Mouse (Mus musculus): ENCODE results near the gene Hist1h3b.
"Not testable (repeated sequence)": the region's sequence is repeated elsewhere in the genome, so short reads cannot be mapped to it uniquely, and the experiment has no call there.

Hist1h3b gene

GRCm38 (mm10) chr13:23738041-23738440 lies 14.0 kb upstream of the Hist1h3b start:
- no peak for DNase-seq (ENCODE audit: extremely low read depth, low read depth, low spot score)

GRCm38 (mm10) chr13:23738677-23739068 lies 13.4 kb upstream of the Hist1h3b start, which contains the start of gene Hist1h1c:
TSS of gene Hist1h1c (plus strand) at chr13:23738808.
- no peak for DNase-seq (ENCODE audit: extremely low read depth, low read depth, low spot score)

- DNase-seq (ENCODE audit: extremely low read depth, low read depth, low spot score), result no peak
Measured at GRCm38 (mm10) chr13:23739069-23739921, 12.8 kb upstream of the Hist1h3b start.

GRCm38 (mm10) chr13:23739922-23740252 lies 12.2 kb upstream of the Hist1h3b start:
- DNase-seq (ENCODE audit: extremely low read depth, low read depth, low spot score), result no peak

- no peak for DNase-seq (ENCODE audit: extremely low read depth, low read depth, low spot score)
Measured at GRCm38 (mm10) chr13:23740256-23740840, 11.7 kb upstream of the Hist1h3b start.

- DNase-seq (ENCODE audit: extremely low read depth, low read depth, low spot score), result no peak
Measured at GRCm38 (mm10) chr13:23740910-23741309, 11.2 kb upstream of the Hist1h3b start.

GRCm38 (mm10) chr13:23742007-23742406 lies 10.1 kb upstream of the Hist1h3b start:
- no peak for DNase-seq (ENCODE audit: extremely low read depth, low read depth, low spot score)

- no peak for DNase-seq (ENCODE audit: extremely low read depth, low read depth, low spot score)
Measured at GRCm38 (mm10) chr13:23743215-23743614, 8.9 kb upstream of the Hist1h3b start.

GRCm38 (mm10) chr13:23743963-23744362 lies 8.1 kb upstream of the Hist1h3b start:
- no peak for DNase-seq (ENCODE audit: extremely low read depth, low read depth, low spot score)

- DNase-seq (ENCODE audit: extremely low read depth, low read depth, low spot score), result no peak
Measured at GRCm38 (mm10) chr13:23744421-23745380, 7.4 kb upstream of the Hist1h3b start.

- no peak for DNase-seq (ENCODE audit: extremely low read depth, low read depth, low spot score)
Measured at GRCm38 (mm10) chr13:23745381-23746161, 6.5 kb upstream of the Hist1h3b start, which contains the start of gene Hist1h3c. TSS of gene Hist1h3c (minus strand) at chr13:23745602.

GRCm38 (mm10) chr13:23746201-23747080 lies 5.6 kb upstream of the Hist1h3b start, which contains the start of gene Hist1h2bb:
TSS of gene Hist1h2bb (plus strand) at chr13:23746734.
- not testable (repeated sequence) for DNase-seq (ENCODE audit: extremely low read depth, low read depth, low spot score)

- no peak for DNase-seq (ENCODE audit: extremely low read depth, low read depth, low spot score)
Measured at GRCm38 (mm10) chr13:23747081-23747891, 4.8 kb upstream of the Hist1h3b start.

GRCm38 (mm10) chr13:23747892-23748288 lies 4.2 kb upstream of the Hist1h3b start:
- DNase-seq (ENCODE audit: extremely low read depth, low read depth, low spot score), result no peak

GRCm38 (mm10) chr13:23749563-23750121 lies 2.4 kb upstream of the Hist1h3b start:
- DNase-seq (ENCODE audit: extremely low read depth, low read depth, low spot score), result no peak

- DNase-seq (ENCODE audit: extremely low read depth, low read depth, low spot score), result not testable (repeated sequence)
Measured at GRCm38 (mm10) chr13:23750839-23751477, 1.1 kb upstream of the Hist1h3b start, which contains the start of gene Hist1h2ab. TSS of gene Hist1h2ab (plus strand) at chr13:23751126.

GRCm38 (mm10) chr13:23751478-23751956 lies 550 bp upstream of the Hist1h3b start:
- DNase-seq (ENCODE audit: extremely low read depth, low read depth, low spot score), result no peak

All from fat pad, adult 2 months (tissue).